Mouse (Mus musculus) ovary, adult 18-20 months (tissue): ENCODE measurements around the gene Adcy7.
A peak's percentile ranks its signal among the peaks of the same experiment; 100 is the strongest.

Experiments
- DNase-seq: peaks from one replicate; pipeline ENCODE4 v3.0.0; 2022; ENCODE audit warnings: low spot score, mixed read lengths

Adcy7 gene

GRCm38 (mm10) chr8:88301589-88302437, 29.6 kb downstream of the Adcy7 start:
- no peak for DNase-seq

DNA sequence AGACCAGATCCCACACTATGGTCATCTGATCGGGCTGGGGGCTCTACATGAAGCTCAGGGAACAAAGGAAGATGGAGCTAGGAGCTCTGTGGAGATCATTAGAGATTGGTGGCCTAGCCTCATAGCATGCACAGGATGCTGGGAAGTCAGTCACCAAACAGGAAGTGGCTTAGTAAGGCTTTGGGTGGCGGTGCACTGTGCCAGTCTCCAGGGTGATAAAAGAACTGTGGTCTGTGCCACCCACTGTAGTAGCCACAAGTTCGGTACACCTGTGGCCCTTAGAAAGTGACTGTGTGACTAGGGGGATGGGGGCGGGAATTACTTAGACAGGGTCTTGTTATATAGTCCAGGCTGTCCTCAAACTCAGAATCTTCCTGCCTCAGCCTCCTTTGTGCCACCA, 33.6 kb downstream of the Adcy7 start:
- DNase-seq, result no peak

- no peak for DNase-seq
Measured at GRCm38 (mm10) chr8:88306511-88306910, 34.3 kb downstream of the Adcy7 start.

DNA sequence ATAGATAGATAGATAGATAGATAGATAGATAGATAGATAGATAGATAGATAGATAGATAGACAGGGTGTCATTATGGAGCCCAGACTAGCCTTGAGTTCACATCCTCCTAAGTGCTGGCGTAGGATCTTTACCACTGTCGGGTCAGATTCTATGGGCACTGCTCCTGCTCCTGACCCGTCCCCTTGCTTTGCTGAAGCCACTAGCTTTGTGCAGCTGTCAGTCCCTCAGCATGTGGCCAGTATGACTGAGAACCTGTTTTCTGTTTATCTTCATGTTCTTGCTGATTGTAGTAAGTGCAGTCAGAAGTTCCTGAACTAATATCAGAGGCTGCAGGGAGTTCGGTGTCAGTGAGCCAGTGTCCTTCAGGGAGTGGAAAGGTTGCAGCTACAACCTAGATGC, 35.5 kb downstream of the Adcy7 start:
- DNase-seq, result no peak

DNA sequence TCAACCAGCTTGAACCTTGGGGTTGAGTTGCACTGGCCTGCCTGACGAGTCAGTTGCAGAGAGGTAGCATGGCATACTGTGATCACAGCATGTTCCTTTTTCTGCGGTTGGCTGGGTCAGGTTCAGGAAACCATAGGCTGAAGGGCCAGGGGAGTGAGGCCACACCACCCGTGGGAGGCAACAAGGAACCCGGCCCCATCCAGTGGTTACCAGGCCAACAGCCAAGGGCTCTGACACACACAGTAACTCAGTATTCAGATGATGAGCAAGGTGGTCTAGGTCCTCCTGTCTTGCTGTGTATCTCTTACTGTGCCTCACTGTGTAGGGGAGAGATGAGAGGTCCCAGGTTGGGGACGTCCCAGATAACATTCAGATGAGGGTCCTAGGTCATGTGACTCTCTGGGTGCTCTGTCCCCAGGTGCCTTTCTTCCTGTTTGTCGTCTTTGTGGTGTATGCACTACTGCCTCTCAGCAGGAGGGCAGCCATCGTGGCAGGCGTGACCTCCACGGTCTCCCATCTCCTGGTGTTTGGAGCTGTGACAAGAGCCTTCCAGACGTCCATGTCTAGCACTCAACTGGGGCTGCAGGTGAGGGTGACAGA, 37.2 kb downstream of the Adcy7 start:
- no peak for DNase-seq

DNA sequence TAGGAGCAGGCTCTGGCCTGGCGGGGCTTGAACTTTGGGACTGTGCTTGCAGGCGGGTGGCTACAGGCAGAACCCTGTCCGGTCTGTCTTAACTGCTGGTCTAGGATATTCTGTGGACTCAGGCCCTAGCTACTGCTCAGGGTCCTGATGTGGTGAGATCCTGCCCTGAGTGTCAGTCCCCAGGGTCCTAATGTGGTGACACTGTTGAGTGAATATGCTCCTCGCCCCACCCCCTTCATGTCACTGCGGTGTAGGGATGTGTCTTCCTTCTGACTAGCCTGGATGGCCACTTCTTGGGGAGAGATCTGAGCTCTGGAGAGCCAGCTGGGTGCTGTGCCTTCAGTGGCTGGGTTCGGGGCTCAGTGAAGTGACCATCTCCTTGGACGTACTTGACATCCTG, 37.7 kb downstream of the Adcy7 start:
- DNase-seq, result no peak

GRCm38 (mm10) chr8:88310286-88310685, 38.1 kb downstream of the Adcy7 start:
- DNase-seq, result no peak

DNA sequence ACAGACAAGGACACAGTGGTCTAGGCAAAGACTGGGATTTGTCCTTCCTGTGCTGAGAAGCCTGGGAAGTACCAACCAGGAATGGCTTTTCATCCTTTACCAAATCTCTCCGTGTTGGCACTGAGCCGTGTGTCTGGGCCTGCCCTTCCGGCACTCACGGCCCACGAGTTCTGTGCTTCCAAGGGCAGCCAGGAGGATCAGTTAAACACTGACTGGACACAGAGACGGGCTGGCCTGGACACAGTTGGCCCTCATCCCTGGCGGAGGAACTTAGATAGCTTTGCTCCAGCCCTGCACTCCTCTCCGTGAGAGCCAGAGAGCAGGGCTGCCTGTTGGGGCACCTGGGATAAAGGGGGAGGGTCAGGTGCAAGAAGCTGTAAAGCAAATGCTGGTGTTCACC, 40.8 kb downstream of the Adcy7 start:
- DNase-seq, result peak; percentile 40

- no peak for DNase-seq
Measured at GRCm38 (mm10) chr8:88313991-88314390, 41.8 kb downstream of the Adcy7 start.

GRCm38 (mm10) chr8:88315302-88315701, 43.1 kb downstream of the Adcy7 start:
- no peak for DNase-seq

GRCm38 (mm10) chr8:88316139-88316931, 44.1 kb downstream of the Adcy7 start:
- DNase-seq, result peak; percentile 64

DNA sequence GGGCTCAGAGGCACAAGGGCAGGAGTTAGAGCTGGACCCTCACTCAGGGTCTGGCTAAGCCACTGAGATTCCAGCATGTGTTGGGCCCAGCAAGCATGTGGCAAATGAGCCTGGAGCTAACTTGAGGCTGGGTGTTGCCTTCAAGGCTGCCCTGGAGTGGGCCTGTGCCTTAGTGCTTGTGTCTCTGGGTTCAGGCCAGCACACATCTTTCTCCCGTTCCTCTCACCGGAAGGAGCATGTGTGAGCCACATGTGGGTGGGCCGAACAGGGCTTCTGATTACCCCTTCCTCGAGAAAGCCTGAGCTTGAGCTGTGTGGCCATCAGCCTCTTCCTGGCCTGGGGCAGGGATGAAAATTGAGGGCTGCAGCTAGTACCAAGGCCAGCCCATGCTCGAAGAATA, 45.1 kb downstream of the Adcy7 start:
- DNase-seq, result no peak

GRCm38 (mm10) chr8:88318151-88318550, 45.9 kb downstream of the Adcy7 start:
- no peak for DNase-seq

DNA sequence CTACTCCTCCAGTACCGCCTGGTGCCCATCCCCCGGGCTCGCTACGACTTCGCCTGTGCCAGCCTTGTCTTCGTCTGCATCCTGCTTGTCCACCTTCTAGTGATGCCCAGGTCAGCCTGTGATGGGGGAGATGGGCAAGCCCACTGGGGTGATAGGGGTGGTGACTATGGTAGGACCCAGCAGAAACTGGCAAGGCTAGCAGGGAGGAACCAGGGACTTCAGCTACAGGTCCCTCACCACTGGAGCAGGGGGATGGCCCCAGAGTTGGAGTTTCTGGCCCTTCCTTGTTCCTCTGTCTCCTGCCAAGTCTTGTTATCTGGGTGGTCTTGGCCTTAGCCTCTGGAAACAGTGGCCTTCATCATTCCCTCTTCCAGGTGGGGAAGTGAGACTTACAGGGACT, 47.9 kb downstream of the Adcy7 start:
- DNase-seq, result no peak

GRCm38 (mm10) chr8:88321387-88321786, 49.2 kb downstream of the Adcy7 start:
- DNase-seq, result no peak

- no peak for DNase-seq
Measured at GRCm38 (mm10) chr8:88323523-88323922, 51.3 kb downstream of the Adcy7 start.

GRCm38 (mm10) chr8:88324760-88325159, 52.6 kb downstream of the Adcy7 start:
- no peak for DNase-seq

- no peak for DNase-seq
Measured at GRCm38 (mm10) chr8:88325251-88325650, 53.0 kb downstream of the Adcy7 start.

DNA sequence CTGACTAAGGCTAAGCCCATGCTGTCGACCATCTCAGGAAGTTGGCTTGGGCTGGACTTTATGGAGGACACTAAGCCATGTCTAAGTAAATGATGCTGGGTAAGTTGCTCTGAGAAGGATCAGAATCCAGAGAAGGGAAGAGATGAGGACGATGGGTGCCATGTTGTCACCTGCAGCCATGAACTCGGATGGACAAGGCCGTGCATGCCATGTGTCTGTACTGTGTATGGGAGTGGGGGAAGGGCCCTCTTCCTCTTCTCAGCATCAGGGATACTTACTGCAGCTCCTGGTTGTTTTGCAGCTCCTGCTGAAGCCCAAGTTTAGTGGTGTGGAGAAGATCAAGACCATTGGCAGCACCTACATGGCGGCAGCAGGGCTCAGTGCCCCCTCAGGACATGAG, 53.6 kb downstream of the Adcy7 start:
- DNase-seq, result no peak

- no peak for DNase-seq
Measured at GRCm38 (mm10) chr8:88326328-88326727, 54.1 kb downstream of the Adcy7 start.

DNA sequence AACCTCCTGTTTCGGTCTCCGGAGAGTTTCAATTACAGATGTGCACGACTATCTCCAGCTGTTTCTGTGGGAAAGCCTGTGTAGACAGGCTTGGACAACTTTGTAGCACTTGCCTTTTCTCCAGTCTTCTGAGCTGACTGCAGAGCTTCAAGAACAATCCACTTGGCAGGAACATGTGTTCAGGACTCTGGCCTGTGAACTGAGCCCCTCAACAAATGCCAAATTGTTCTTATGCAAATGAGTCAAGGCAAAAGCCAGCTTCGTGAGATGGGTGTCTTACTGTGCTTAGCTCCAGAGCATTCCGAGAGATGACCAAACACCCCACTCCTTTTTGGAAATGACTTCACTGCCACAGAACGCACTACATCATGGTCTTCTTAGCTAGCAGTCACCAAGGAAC, 56.5 kb downstream of the Adcy7 start:
- DNase-seq, result no peak

GRCm38 (mm10) chr8:88330816-88331215, 58.6 kb downstream of the Adcy7 start:
- no peak for DNase-seq

- no peak for DNase-seq
Measured at GRCm38 (mm10) chr8:88334384-88334783, 62.2 kb downstream of the Adcy7 start.
